Mouse (Mus musculus) splenic B cell, adult 2 months (primary cell): ENCODE results near the gene Olfr102.

Source experiments
- DNase-seq: peaks from one replicate; pipeline ENCODE4 v3.0.0-alpha.2; 2011; ENCODE audit warnings: low read depth, low spot score
- H3K27me3 ChIP-seq: 2 replicates; pipeline ENCODE4 v1.6.1; 2012; ENCODE audit warnings: mild to moderate bottlenecking, low read length, moderate library complexity, mixed read lengths; ENCODE audit not compliant: control insufficient read depth, poor library complexity, insufficient read depth, severe bottlenecking
- H3K36me3 ChIP-seq: 2 replicates; pipeline ENCODE4 v1.6.1; 2012; ENCODE audit warnings: mild to moderate bottlenecking, low read length, moderate library complexity, mixed read lengths; ENCODE audit not compliant: control insufficient read depth, poor library complexity, insufficient read depth, severe bottlenecking

Olfr102 gene

DNA sequence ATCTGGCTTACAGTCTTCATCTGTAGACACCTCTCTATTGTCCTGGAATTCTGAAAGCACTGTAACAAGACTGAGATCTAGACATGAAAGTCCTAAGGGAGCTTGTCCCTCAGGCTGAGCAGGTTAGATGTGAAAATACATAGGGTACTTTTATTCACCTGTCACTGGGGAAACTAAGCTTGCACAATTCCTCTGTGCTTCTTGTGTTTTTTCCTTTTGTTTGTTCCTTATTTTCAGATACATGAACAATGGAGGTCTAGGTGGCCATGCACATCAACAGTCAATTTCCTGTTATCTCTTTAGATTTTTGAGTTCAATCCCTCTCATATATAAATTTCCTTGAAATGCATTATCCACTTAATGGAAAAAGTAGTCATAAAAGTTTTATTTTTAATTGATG is at the start of gene Olfr102:
Olfr102 (minus strand) TSS at position 101 of the 400 bp plus-strand sequence.
- no peak for DNase-seq
- H3K36me3 ChIP-seq = no peaks in the 10 kb centered on the region
- no peaks in the 10 kb centered on the region for H3K27me3 ChIP-seq

GRCm38 (mm10) chr17:37359282-37359681 is 42.4 kb upstream of the Olfr102 start, which contains the start of gene Olfr104-ps:
TSS of gene Olfr104-ps (plus strand) at chr17:37359582.
- no peaks in the 10 kb centered on the region for H3K27me3 ChIP-seq
- no peaks in the 10 kb centered on the region for H3K36me3 ChIP-seq
- DNase-seq = no peak

DNA sequence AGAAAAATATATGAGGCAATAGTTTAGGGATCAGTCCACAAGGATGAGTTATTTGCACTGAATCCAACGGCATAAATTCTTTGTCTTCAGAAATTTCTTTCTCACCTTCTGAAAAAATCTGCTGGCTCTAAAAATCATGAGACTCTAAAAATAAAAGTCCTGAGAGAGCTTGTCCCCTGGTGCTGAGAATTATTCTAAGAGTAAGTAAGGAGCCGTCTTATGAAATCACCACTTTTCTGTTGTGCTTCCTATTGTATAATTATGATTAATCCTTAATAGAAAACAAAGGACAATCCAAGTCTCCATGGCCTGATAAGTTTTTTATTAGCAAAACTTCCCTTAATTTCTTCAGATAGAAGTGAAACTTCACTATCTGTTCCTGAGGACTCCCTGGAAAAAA is 22.7 kb upstream of the Olfr102 start, which contains the start of gene Olfr103:
Olfr103 (minus strand) TSS at position 101 of the 400 bp plus-strand sequence.
- Histone ChIP-seq H3K27me3 (no peaks in the 10 kb centered on the region), H3K36me3 (no peaks in the 10 kb centered on the region)
- no peak for DNase-seq

DNA sequence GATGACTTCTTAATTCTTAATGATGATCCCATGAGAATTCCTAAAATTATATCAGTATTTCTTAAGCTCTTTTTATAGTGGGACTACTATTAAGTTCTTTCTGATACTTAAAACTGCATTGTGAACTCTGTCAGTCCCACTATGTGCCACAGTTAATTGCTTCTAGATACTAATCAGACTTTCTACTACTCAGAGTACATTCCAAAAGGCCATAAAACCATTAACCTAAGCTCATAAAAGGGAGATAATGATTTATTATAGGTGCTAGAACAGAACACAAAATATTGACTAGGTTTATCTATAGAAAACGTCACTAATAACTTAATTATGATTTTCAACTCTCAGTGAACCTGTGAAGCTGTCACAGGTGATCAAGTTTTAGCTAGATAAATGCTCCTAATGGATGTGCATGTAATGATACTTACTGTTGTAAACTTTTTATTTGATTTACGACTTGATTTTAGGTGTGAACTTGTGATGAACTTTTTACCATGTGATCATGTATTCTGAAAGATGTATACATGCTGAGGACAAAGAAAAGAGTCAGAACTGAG is 6.6 kb downstream of the Olfr102 start:
- no peak for DNase-seq
- H3K27me3 ChIP-seq = no peaks in the 10 kb centered on the region
- H3K36me3 ChIP-seq = no peaks in the 10 kb centered on the region

DNA sequence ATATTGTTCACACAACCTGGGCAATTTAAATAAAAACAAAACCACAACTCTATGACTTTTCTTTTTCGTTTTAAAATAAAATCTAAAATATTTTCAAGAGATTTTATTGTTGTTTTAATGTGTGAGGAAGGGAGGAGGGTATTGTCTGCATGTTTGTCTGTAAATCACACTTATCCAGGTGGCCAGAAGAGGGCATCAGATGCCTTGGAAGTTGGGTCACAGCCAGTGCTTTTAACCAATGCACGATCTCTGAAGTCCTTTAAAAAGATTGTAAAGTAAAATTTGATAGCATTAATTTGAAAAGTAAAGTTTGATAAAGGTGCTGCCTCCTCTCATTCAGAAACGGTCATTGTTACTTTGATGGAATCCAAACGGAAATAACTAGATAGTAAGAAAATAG is 8.4 kb downstream of the Olfr102 start:
- no peaks in the 10 kb centered on the region for H3K27me3 ChIP-seq
- H3K36me3 ChIP-seq = no peaks in the 10 kb centered on the region
- DNase-seq = no peak

DNA sequence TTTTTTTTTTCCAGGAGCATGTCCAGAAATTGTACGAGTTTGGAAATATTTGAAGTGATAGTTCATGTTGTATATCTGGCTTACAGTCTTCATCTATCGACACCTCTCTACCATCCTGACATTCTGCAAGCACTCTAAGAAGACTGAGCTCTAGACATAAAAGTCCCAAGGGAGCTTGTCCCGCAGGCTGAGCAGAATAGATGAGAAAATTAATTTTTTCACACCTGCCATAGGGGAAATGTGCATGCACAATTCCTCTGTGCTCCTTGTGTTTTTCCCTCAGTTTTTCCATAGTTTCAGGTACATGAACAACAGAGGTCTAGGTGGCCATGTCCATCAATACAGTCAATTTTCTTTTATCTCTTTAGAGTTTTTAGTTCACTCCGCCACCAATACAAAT is 12.6 kb downstream of the Olfr102 start, which contains the start of gene Olfr101:
Olfr101 (minus strand) TSS at position 101 of the 400 bp plus-strand sequence.
- Histone ChIP-seq H3K27me3 (no peaks in the 10 kb centered on the region), H3K36me3 (no peaks in the 10 kb centered on the region)
- DNase-seq = no peak

- no peaks in the 10 kb centered on the region for H3K27me3 ChIP-seq
- peaks cover 2% of the 10 kb centered on the region; the same call in 1 of the 2 replicates for H3K36me3 ChIP-seq
- DNase-seq = no peak
These were observed 33.5 kb downstream of the Olfr102 start, which contains the start of gene Olfr99 for GRCm38 (mm10) chr17:37283360-37283759. TSS of gene Olfr99 (minus strand) at chr17:37283460.

- H3K36me3 ChIP-seq = peaks cover 2% of the 10 kb centered on the region; the same call in 1 of the 2 replicates
These were observed 36.5 kb downstream of the Olfr102 start for GRCm38 (mm10) chr17:37280331-37280730.

GRCm38 (mm10) chr17:37276573-37276972 is 40.3 kb downstream of the Olfr102 start:
- DNase-seq = no peak
- H3K27me3 ChIP-seq = no peaks in the 10 kb centered on the region

More at GRCm38 (mm10) chr17:37280331-37280730, 36.5 kb downstream of the Olfr102 start:
- no peak for DNase-seq
- no peaks in the 10 kb centered on the region for H3K27me3 ChIP-seq

GRCm38 (mm10) chr17:37275626-37276248 is 41.1 kb downstream of the Olfr102 start:
- no peak for DNase-seq
- Histone ChIP-seq H3K36me3 (peaks cover 7% of the 10 kb centered on the region), H3K27me3 (no peaks in the 10 kb centered on the region)

More at GRCm38 (mm10) chr17:37276573-37276972, 40.3 kb downstream of the Olfr102 start:
- peaks cover 7% of the 10 kb centered on the region for H3K36me3 ChIP-seq

DNA sequence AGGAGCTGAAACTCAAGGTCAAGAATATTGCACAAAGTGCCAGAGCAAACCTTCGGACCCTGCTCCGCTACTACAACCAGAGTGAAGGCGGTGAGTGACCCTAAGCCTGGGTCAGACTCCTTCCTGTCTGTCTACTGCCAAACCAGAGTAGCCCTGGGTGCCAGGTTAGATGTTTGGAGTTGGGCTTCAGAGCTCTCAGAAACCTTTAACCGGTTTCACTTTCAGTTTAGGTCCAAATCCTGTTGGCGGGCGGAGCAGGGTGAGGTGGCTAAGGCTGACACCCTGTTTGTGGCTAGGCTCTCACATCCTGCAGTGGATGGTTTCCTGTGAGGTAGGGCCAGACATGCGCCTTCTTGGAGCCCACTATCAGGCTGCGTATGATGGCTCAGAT is 46.2 kb downstream of the Olfr102 start:
- peaks cover 5% of the 10 kb centered on the region; the same call in 1 of the 2 replicates for H3K36me3 ChIP-seq
- DNase-seq = peak; percentile 85
- H3K27me3 ChIP-seq = no peaks in the 10 kb centered on the region

DNA sequence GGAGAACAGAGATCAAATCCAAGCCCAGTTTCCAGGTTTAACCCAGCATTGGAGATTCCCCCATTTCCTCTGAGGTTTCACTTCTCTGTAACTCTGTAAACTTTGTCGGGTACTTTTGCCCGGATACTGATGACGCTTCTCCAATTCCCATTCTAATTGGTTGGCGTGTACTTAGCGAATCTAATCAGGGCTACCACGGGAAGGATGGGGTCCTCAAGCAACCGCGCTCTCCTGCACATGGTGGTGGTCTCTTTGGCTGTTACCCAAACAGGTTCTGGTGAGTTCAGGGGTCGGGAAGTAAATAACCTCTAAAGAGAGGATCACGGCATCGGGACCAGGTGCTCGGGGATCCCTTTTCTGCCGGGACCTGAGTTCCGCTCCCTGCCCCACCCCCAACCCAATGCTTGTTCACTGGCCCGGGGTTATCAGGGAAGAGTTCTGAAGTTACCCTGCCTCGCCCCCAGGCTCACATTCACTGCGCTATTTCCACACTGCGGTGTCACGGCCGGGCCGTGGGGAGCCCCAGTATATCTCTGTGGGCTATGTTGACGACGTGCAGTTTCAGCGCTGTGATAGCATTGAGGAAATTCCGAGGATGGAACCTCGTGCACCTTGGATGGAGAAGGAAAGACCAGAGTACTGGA is 46.7 kb downstream of the Olfr102 start, which contains the start of gene H2-M3:
H2-M3 (plus strand) TSS at position 163 of the 644 bp plus-strand sequence.
- H3K36me3 ChIP-seq = peaks cover 5% of the 10 kb centered on the region; the same call in 1 of the 2 replicates
- DNase-seq = peak; percentile 97
- H3K27me3 ChIP-seq = no peaks in the 10 kb centered on the region

- H3K27me3 ChIP-seq = no peaks in the 10 kb centered on the region
- no peaks in the 10 kb centered on the region for H3K36me3 ChIP-seq
- DNase-seq = no peak
These were observed 53.2 kb downstream of the Olfr102 start, which contains the start of gene Olfr98 for GRCm38 (mm10) chr17:37263626-37264025. TSS of gene Olfr98 (minus strand) at chr17:37263749.
